Mouse (Mus musculus) thymus, adult 2 months (tissue): Measurements from ENCODE around the gene Asb4.

Experiments used
- CTCF ChIP-seq: fragments of 200-500 bp; IDR thresholded peaks from 2 replicates; pipeline ENCODE4 v1.5.1; 2012; ENCODE audit warnings: mild to moderate bottlenecking, control low read depth, low read length, moderate library complexity, borderline replicate concordance; ENCODE audit not compliant: control insufficient read depth, poor library complexity, insufficient read depth; ENCODE audit errors: extremely low read depth
- POLR2A ChIP-seq: fragments of 200-500 bp; IDR thresholded peaks from 2 replicates; pipeline ENCODE4 v1.6.1; 2012; ENCODE audit warnings: mild to moderate bottlenecking, low read length, control low read depth, moderate library complexity; ENCODE audit not compliant: control insufficient read depth, poor library complexity, insufficient read depth; ENCODE audit errors: extremely low read depth

DNA sequence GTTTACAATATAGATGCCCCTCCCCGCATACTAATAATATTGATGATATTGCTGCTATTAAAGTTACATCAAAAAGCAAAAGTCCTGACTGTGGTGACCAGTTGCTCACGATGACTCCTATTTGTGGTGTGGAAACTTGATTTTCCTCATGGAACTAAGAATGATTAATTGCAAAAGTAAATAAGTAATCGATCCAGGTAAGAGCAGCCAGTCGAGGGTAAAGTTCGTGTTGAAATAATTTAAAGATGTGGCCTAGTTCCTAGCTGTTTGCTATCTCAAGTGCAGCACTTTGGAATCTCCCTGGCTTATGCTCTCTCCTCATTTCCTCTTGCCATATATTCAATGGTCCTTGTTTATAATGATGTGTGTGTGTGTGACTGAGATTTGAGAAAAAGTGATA is 66.7 kb downstream of the Asb4 start:
- no peak for TF ChIP-seq CTCF
- no peak for TF ChIP-seq POLR2A
